Mouse (Mus musculus) G1E (cell line): ENCODE data around the gene Nqo1.

Source experiments
- CTCF ChIP-seq: IDR thresholded peaks from 2 replicates; pipeline ENCODE4 v1.5.1; 2012; ENCODE audit warnings: low read depth, low read length, inconsistent platforms, mixed read lengths
- GATA1 ChIP-seq: IDR thresholded peaks from 2 replicates; pipeline ENCODE4 v1.6.1; 2012; ENCODE audit warnings: borderline replicate concordance, low read length, inconsistent platforms, mixed read lengths
- TAL1 ChIP-seq: conservative IDR thresholded peaks from 2 replicates; pipeline ENCODE4 v1.6.1; 2012; ENCODE audit warnings: low read depth, low read length, inconsistent platforms, mixed read lengths

GRCm38 (mm10) chr8:107405935-107406334 is 2.9 kb upstream of the Nqo1 start:
- no peak for TF ChIP-seq TAL1
- no peak for TF ChIP-seq GATA1
- TF ChIP-seq CTCF = no peak
